Mouse (Mus musculus): ENCODE measurements around the gene Dusp14. TPM values are rescaled to one million over a fixed set of nuclear protein-coding genes. Genes with fewer than 3 reads are reported as not detected.
A peak's percentile ranks its signal among the peaks of the same experiment; 100 is the strongest.

The Dusp14 gene
- 8.7 and 10.4 TPM in 2 replicates for polyA plus RNA-seq (2015; fragmentation: Nextera tagmentation; extraction: Ambion mirVana)

DNA sequence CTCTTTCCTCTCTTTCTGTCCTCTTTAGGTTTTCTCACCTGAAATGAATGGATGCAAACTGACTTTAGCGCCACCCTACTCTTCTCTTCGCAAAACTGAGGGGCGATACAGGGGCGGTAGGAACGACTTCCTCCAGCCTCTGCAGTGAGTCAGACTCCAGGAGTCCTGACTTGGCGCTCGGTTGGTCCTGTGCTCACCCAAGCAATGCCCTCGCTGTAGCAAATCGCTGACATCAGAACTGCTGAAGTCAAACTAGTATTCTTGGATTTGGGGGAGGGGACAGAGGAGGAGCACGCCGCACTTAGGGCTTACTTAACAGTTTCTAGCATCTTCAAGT is at the start of gene Dusp14:
Gene Dusp14 (minus strand): TSS at position 228 of the 337 bp plus-strand sequence.
- Histone ChIP-seq H3K27ac (replicated peaks) (no peak within 1 kb of the TSS), H3K36me3 (no peaks in the 10 kb centered on the region), H3K4me1 (replicated peaks) (peaks cover 29% of the 10 kb centered on the region), H3K27me3 (peaks cover 44% of the 10 kb centered on the region), H3K9me3 (no peaks in the 10 kb centered on the region), H3K4me2 (peak within 1 kb of the TSS; percentile 86), H3K9ac (peak within 1 kb of the TSS; percentile 72), H3K4me3 (peak within 1 kb of the TSS; percentile 63)
- ATAC-seq (ENCODE audit: low read depth): no peak
- 15% methylated on average over 11 of the region's 11 CpGs for WGBS

DNA sequence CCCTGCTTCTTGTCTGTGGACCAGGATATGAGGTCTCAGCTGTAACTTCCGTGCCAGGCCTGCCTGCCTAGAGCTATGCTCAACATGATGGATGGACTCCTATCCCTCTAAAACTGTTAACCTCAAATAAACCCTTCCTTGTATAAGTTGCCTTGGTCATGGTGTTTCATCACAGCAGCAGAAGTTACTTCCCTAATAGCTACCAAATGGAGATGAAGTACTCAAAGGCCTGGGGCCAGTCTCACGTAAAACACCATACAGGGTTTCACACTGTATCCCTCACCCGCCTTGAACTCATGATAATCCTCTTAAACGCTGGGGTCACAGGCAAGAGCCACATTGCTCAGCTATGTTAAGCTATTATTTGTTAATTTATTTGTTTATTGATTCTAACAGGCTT is 48.4 kb upstream of the Dusp14 start:
- Histone ChIP-seq H3K4me3 (no peak overlapping the region), H3K36me3 (peaks cover 88% of the 10 kb centered on the region), H3K27me3 (no peaks in the 10 kb centered on the region), H3K27ac (replicated peaks) (no peak overlapping the region), H3K9ac (no peak overlapping the region), H3K4me1 (replicated peaks) (peaks cover 10% of the 10 kb centered on the region; the same call in 1 of the 2 replicates), H3K4me2 (no peak overlapping the region), H3K9me3 (no peaks in the 10 kb centered on the region)
- 87% methylated on average over 4 of the region's 4 CpGs for WGBS
- ATAC-seq (ENCODE audit: low read depth): no peak

DNA sequence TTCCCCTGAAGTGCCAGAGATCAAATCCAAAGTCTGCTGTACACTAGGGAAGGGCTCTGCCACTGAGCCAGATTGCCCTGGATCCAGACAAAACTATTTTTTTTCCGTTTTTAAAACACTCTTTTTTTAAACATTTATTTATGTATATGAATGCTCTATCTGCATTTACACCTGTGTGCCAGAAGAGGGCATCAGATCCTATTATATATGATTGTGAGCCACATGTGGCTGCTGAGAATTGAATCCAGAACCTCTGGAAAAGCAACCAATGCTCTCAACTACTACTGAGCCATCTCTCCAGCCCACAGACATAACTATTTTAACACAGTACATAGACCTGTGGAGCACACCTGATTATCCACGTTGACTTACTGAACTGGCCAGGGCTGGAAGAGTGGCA is 47.2 kb upstream of the Dusp14 start:
- no peaks in the 10 kb centered on the region for H3K27me3 ChIP-seq
- 61% methylated on average over 2 of the region's 2 CpGs for WGBS
- no peak for ATAC-seq (ENCODE audit: low read depth)
- no peak overlapping the region for H3K4me3 ChIP-seq
- no peak overlapping the region for H3K9ac ChIP-seq
- H3K27ac ChIP-seq (replicated peaks): no peak overlapping the region
- H3K4me1 ChIP-seq (replicated peaks): 0 out of 2 replicates have a peak, but pooled peaks cover 1% of the 10 kb centered on the region
- H3K4me2 ChIP-seq: no peak overlapping the region
- H3K9me3 ChIP-seq: no peaks in the 10 kb centered on the region
- peaks cover 77% of the 10 kb centered on the region for H3K36me3 ChIP-seq

DNA sequence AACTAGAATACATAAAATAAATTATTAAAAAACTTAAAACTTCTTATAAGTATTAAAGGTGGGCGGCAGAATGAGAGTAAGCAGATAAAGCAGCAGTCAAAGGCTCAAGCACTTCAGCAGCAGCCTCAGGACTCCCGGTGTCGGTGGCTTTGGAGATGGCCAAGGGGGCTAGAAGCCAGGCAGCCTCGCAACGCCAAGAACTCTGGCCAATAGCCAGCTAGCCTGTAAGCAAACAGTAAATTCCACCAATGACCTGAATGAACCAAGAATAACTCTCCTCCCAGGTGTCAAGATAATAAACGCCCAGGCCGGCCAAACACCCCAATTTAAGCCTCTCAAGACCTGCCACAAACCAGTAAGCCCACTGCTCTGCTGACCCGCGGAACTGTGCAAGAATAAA is 46.6 kb upstream of the Dusp14 start:
- H3K4me3 ChIP-seq: no peak overlapping the region
- H3K36me3 ChIP-seq: peaks cover 76% of the 10 kb centered on the region
- 83% methylated on average over 9 of the region's 9 CpGs for WGBS
- no peak overlapping the region for H3K4me2 ChIP-seq
- no peak overlapping the region for H3K27ac ChIP-seq (replicated peaks)
- ATAC-seq (ENCODE audit: low read depth): no peak
- no peaks in the 10 kb centered on the region for H3K9me3 ChIP-seq
- no peaks in the 10 kb centered on the region for H3K27me3 ChIP-seq
- no peak overlapping the region for H3K9ac ChIP-seq
- no peaks in the 10 kb centered on the region for H3K4me1 ChIP-seq (replicated peaks)

DNA sequence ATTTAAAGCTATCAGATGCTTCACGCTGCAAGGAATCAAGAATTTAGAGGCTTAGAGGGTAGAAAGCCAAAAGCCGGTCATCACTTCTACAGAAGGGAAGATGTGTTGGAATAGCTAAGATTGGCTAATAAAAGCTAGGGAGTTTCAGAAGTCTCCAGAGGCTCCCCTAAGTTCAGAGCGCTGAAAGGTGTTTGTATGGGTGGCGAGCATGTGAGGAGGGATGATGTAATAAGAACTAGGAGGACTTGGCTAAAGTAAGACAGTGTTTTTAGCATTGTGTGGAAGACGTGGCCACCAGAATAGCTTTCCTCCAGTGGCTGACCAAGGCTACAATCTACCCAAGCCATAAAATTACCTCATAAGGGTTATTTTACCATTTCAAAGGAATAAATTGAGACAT is 44.6 kb upstream of the Dusp14 start:
- H3K4me3 ChIP-seq: no peak overlapping the region
- H3K27ac ChIP-seq (replicated peaks): no peak overlapping the region
- H3K36me3 ChIP-seq: peaks cover 71% of the 10 kb centered on the region
- no peaks in the 10 kb centered on the region for H3K27me3 ChIP-seq
- 92% methylated on average over 5 of the region's 5 CpGs for WGBS
- no peak overlapping the region for H3K4me2 ChIP-seq
- no peaks in the 10 kb centered on the region for H3K4me1 ChIP-seq (replicated peaks)
- no peak overlapping the region for H3K9ac ChIP-seq
- no peaks in the 10 kb centered on the region for H3K9me3 ChIP-seq
- no peak for ATAC-seq (ENCODE audit: low read depth)

DNA sequence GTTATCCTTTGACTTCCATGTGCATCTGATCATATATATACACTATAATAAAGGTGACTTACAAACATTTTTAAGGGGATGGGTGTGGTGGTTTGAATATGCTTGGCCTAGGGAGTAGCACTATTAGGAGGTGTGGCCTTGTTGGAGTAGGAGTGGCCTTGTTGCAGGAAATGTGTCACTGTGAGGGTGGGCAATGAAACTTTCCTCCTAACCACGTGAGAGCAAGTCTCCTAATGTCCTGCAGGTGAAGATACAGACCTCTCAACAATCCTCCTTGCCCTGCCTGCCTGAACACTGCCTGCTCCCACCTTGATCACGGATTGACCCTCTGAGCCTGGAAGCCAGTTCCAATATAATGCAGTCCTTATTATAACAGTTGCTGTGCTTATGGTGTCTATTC is 38.1 kb upstream of the Dusp14 start:
- Histone ChIP-seq H3K4me3 (no peak overlapping the region), H3K4me2 (no peak overlapping the region), H3K4me1 (replicated peaks) (no peaks in the 10 kb centered on the region), H3K27ac (replicated peaks) (no peak overlapping the region), H3K9me3 (no peaks in the 10 kb centered on the region), H3K36me3 (peaks cover 85% of the 10 kb centered on the region), H3K27me3 (no peaks in the 10 kb centered on the region), H3K9ac (no peak overlapping the region)
- WGBS: 68% methylated on average over 2 of the region's 2 CpGs
- no peak for ATAC-seq (ENCODE audit: low read depth)

DNA sequence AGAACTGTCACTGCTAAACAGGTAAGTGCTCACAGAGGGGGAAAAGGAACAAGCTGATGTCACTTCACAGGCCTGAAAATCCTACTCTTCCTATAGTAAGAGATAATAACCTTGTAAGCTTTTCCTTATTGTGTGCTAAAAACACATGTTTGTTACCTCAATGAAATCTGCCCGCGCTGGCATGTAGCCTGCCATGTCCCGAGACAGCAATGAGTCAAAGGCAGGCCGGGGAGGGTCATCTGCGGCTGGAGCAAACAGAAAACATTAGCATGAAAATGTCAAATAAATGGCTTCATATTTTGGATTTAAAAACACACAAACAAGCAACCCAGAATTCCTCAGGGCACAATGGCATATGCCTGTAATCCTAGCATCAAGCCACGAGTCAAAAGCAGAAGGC is 35.0 kb upstream of the Dusp14 start:
- 89% methylated on average over 6 of the region's 6 CpGs for WGBS
- H3K36me3 ChIP-seq: peaks cover 92% of the 10 kb centered on the region
- no peaks in the 10 kb centered on the region for H3K9me3 ChIP-seq
- H3K4me1 ChIP-seq (replicated peaks): no peaks in the 10 kb centered on the region
- no peak for ATAC-seq (ENCODE audit: low read depth)
- no peak overlapping the region for H3K9ac ChIP-seq
- no peaks in the 10 kb centered on the region for H3K27me3 ChIP-seq
- no peak overlapping the region for H3K4me2 ChIP-seq
- no peak overlapping the region for H3K4me3 ChIP-seq
- no peak overlapping the region for H3K27ac ChIP-seq (replicated peaks)

DNA sequence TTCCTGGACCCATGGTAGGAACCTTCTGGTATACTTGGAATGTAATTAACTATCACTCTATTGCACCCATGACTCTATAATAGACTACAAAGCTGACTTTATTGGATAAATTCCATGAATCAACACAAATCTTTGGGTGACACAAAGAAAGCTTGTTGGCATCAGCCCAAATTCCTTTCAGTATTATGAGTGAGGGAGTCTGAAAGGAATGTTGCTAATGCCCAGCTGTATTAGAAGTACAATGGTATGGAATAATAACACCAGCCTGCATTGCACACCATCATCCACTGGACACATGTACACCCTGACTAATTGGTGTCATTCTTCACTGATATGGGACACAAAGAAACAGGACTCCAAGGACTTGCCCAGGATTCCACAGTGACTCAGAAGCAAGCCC is 32.1 kb upstream of the Dusp14 start:
- no peaks in the 10 kb centered on the region for H3K27me3 ChIP-seq
- H3K36me3 ChIP-seq: peaks cover 90% of the 10 kb centered on the region
- no peak for ATAC-seq (ENCODE audit: low read depth)
- H3K4me3 ChIP-seq: no peak overlapping the region
- H3K4me1 ChIP-seq (replicated peaks): no peaks in the 10 kb centered on the region
- H3K9ac ChIP-seq: no peak overlapping the region
- no peaks in the 10 kb centered on the region for H3K9me3 ChIP-seq
- H3K27ac ChIP-seq (replicated peaks): no peak overlapping the region
- no peak overlapping the region for H3K4me2 ChIP-seq

DNA sequence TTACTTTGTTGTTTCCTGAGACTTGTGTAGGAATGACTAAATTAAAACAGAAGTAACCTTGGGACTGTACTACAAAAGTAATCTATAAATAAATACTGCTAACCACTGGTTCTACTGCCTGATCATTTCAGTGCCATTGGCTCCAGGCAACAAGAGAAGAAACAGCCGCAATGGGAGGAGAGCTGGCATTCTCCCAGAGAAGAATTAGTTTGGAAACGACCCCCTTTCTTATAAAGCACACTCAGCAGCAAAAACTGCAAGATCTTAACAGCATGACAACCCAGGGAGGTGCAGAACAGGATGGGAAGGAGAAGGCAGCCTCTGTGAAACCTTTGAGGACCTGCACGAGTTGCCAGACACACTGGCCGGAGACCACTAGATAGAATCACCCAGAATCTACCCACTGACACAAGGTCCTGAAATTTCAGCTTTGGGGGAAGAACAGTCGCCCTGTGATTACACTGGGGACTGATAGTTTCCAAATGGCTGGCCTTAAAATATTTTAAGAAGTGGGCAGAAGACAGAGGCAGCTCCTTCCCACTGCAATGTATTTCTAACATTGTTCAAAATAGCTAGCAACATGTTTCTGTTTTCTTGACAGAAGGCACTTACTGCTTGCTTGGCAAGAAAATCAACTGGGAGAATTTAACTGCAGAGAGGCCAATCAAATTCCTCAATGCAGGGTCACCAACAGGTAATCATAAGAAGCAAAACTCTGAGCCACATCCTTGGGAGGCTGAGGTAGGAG is 28.4 kb upstream of the Dusp14 start:
- 77% methylated on average over 5 of the region's 5 CpGs for WGBS
- no peak overlapping the region for H3K4me3 ChIP-seq
- peaks cover 73% of the 10 kb centered on the region for H3K36me3 ChIP-seq
- no peaks in the 10 kb centered on the region for H3K4me1 ChIP-seq (replicated peaks)
- ATAC-seq (ENCODE audit: low read depth): no peak
- H3K27me3 ChIP-seq: no peaks in the 10 kb centered on the region
- H3K4me2 ChIP-seq: no peak overlapping the region
- no peak overlapping the region for H3K9ac ChIP-seq
- H3K9me3 ChIP-seq: no peaks in the 10 kb centered on the region
- no peak overlapping the region for H3K27ac ChIP-seq (replicated peaks)

DNA sequence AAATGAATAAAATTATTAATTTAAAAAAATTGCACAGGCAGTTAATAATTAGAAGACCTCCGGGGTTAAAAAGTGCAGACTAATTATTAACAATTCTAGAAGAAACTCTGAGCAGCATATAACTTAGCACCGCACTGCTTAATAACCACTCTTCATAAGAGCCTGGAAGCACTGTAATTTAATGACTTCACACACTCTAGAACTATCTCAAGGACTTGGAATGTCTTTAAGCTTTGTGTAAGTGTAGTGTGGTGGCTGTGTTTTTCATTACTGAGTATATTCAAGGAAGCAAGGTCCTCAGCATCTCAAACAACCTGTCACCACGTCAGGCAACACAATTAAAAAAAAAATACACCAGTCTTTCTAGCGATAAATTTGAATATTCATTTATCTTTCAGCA is 26.0 kb upstream of the Dusp14 start:
- H3K4me2 ChIP-seq: no peak overlapping the region
- H3K9ac ChIP-seq: no peak overlapping the region
- H3K27me3 ChIP-seq: no peaks in the 10 kb centered on the region
- no peaks in the 10 kb centered on the region for H3K9me3 ChIP-seq
- peaks cover 72% of the 10 kb centered on the region for H3K36me3 ChIP-seq
- H3K27ac ChIP-seq (replicated peaks): no peak overlapping the region
- no peak for ATAC-seq (ENCODE audit: low read depth)
- no peaks in the 10 kb centered on the region for H3K4me1 ChIP-seq (replicated peaks)
- H3K4me3 ChIP-seq: no peak overlapping the region
- 91% methylated on average over 4 of the region's 4 CpGs for WGBS

DNA sequence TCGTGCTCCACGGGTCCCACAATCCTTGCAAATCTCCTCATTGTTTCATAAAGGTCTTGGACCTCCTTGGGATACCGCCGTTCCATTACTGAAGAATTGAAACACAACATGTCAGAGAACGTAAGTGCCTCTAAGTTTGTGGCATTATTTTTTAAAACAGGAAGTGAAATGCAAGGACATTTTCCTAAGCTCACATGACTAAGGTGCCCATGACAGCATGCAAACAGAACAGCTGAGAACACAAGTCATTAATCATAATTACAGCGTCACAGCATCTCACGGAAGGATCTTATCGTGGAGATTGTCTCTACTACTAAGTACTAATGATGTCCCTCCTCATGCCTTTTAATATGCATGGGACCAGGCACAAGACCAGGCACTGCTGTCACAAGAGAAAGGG is 21.5 kb upstream of the Dusp14 start:
- H3K4me3 ChIP-seq: no peak overlapping the region
- H3K4me1 ChIP-seq (replicated peaks): no peaks in the 10 kb centered on the region
- no peak overlapping the region for H3K27ac ChIP-seq (replicated peaks)
- 85% methylated on average over 8 of the region's 8 CpGs for WGBS
- H3K9me3 ChIP-seq: no peaks in the 10 kb centered on the region
- H3K4me2 ChIP-seq: no peak overlapping the region
- no peak overlapping the region for H3K9ac ChIP-seq
- no peak for ATAC-seq (ENCODE audit: low read depth)
- H3K27me3 ChIP-seq: no peaks in the 10 kb centered on the region
- peaks cover 69% of the 10 kb centered on the region for H3K36me3 ChIP-seq

DNA sequence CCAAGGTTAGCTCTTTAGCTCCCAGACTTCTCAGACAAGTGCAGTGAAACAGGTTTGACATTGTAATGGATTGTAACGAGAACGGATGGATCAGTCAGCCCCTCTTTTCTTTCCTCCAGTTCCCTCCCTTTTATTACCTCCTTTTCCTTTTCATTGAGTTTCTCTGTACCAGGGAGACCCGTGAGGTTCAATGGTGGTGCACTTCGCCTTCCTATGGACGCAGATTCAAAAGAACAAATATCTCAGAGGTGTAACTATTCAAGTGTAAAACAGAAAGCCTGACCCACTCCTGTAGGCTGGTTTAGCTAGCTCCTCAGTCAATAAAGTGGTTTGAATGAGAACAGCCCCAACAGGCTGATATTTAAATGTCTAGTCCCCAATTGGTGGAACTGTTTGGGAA is 12.8 kb upstream of the Dusp14 start:
- Histone ChIP-seq H3K4me1 (replicated peaks) (no peaks in the 10 kb centered on the region), H3K27me3 (no peaks in the 10 kb centered on the region), H3K9me3 (no peaks in the 10 kb centered on the region), H3K4me3 (no peak overlapping the region), H3K27ac (replicated peaks) (no peak overlapping the region), H3K9ac (no peak overlapping the region), H3K4me2 (no peak overlapping the region), H3K36me3 (peaks cover 56% of the 10 kb centered on the region)
- no peak for ATAC-seq (ENCODE audit: low read depth)
- WGBS: 68% methylated on average over 5 of the region's 5 CpGs

DNA sequence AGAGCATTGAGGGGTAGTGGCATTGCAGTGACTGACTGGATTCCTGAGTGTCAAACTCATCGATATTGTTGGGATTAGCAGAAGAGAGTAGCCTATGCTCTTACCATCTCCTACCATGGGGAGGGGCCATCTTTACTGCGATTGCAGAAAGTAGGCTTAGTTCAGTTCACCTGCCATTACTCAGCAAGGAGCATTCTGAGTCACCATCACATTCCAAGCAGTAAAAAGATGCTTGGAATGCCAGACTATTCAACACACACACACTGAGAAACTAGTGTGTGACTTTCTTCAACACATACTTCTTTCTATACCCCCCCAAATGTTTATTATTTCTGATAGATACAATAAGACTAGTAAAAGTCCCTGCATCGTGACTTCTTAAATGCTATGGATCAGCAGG is 11.3 kb upstream of the Dusp14 start:
- Histone ChIP-seq H3K27ac (replicated peaks) (no peak overlapping the region), H3K4me3 (no peak overlapping the region), H3K9ac (no peak overlapping the region), H3K4me1 (replicated peaks) (no peaks in the 10 kb centered on the region), H3K27me3 (no peaks in the 10 kb centered on the region), H3K36me3 (peaks cover 48% of the 10 kb centered on the region), H3K4me2 (no peak overlapping the region), H3K9me3 (no peaks in the 10 kb centered on the region)
- 87% methylated on average over 3 of the region's 3 CpGs for WGBS
- ATAC-seq (ENCODE audit: low read depth): no peak
